Mouse (Mus musculus) midbrain, embryonic 16.5 days (tissue): ENCODE measurements around the gene Kcnc1. TPM values are rescaled to one million over a fixed set of nuclear protein-coding genes. Genes with fewer than 3 reads are reported as not detected.
A peak's percentile ranks its signal among the peaks of the same experiment; 100 is the strongest.

ENCODE experiments used
- ATAC-seq: fragments of 200-750 bp; cut with Nextera tagmentation; 2 replicates; pipeline ENCODE4 v1.8.0; 2017; ENCODE audit warnings: moderate TSS enrichment
- H3K27ac ChIP-seq: fragments of 300-500 bp; sonication (generic); 2 replicates; pipeline ENCODE4 v1.5.1; 2014; ENCODE audit warnings: mild to moderate bottlenecking, low read length, mixed read lengths
- H3K27me3 ChIP-seq: fragments of 300-500 bp; sonication (generic); 2 replicates; pipeline ENCODE4 v1.6.1; 2014; ENCODE audit warnings: low read depth, low read length, mixed read lengths; ENCODE audit not compliant: control insufficient read depth, insufficient read depth
- H3K36me3 ChIP-seq: fragments of 300-500 bp; sonication (generic); 2 replicates; pipeline ENCODE4 v1.6.1; 2014; ENCODE audit warnings: mild to moderate bottlenecking, low read length, moderate library complexity, mixed read lengths; ENCODE audit not compliant: control insufficient read depth, insufficient read depth
- H3K4me1 ChIP-seq: fragments of 300-500 bp; sonication (generic); 2 replicates; pipeline ENCODE4 v1.6.1; 2014; ENCODE audit warnings: mild to moderate bottlenecking, low read length, mixed read lengths; ENCODE audit not compliant: control insufficient read depth, insufficient read depth
- H3K4me2 ChIP-seq: fragments of 300-500 bp; sonication (generic); 2 replicates; pipeline ENCODE4 v1.6.1; 2014; ENCODE audit warnings: mild to moderate bottlenecking, low read length, mixed read lengths
- H3K4me3 ChIP-seq: fragments of 300-500 bp; sonication (generic); 2 replicates; pipeline ENCODE4 v1.5.1; 2014; ENCODE audit warnings: low read depth, mild to moderate bottlenecking, low read length, moderate library complexity, mixed read lengths
- H3K9ac ChIP-seq: fragments of 300-500 bp; sonication (generic); 2 replicates; pipeline ENCODE4 v1.6.1; 2014; ENCODE audit warnings: low read depth, low read length, mixed read lengths
- H3K9me3 ChIP-seq: fragments of 300-500 bp; sonication (generic); replicated peaks from 2 replicates; pipeline ENCODE4 v1.6.1; 2014; ENCODE audit warnings: mild to moderate bottlenecking, low read length, mixed read lengths; ENCODE audit not compliant: control insufficient read depth, poor library complexity, severe bottlenecking
- WGBS: fragments of 180-500 bp; shearing (Covaris S2); extraction: QIAGEN DNeasy Blood & Tissue Kit; methylation state at CpG from one replicate; pipeline ENCODE4 v1.1.7; 2014; 5-methylcytosine and 5-hydroxymethylcytosine counted together
- polyA plus RNA-seq: library from polyadenylated mRNA; unstranded; fragments of >200 nt; fragmentation: Nextera tagmentation; extraction: Ambion mirVana; gene quantifications from 2 replicates; pipeline ENCODE4 v1.2.1, GENCODE M21; 2015

The Kcnc1 gene
- 10.1 and 11.4 TPM in 2 replicates for polyA plus RNA-seq

- peak; percentile 75 for ATAC-seq
- H3K4me3 ChIP-seq: peak within 1 kb of the TSS; percentile 92
- H3K36me3 ChIP-seq: no peaks in the 10 kb centered on the region
- H3K9ac ChIP-seq: peak within 1 kb of the TSS; percentile 98
- H3K27me3 ChIP-seq: peaks cover 9% of the 10 kb centered on the region
- no peaks in the 10 kb centered on the region for H3K9me3 ChIP-seq
- under 1% methylated on average over 43 of the region's 93 CpGs for WGBS
- H3K4me1 ChIP-seq: peaks cover 35% of the 10 kb centered on the region
- peak within 1 kb of the TSS; percentile 89 for H3K27ac ChIP-seq
- H3K4me2 ChIP-seq: peak within 1 kb of the TSS; percentile 91
These were observed at the start of gene Kcnc1 for GRCm38 (mm10) chr7:46396231-46396927. Kcnc1 (plus strand) TSS chr7:46396497.

GRCm38 (mm10) chr7:46347692-46348091, 48.6 kb upstream of the Kcnc1 start:
- H3K27me3 ChIP-seq: peaks cover 25% of the 10 kb centered on the region
- H3K4me2 ChIP-seq: no peak overlapping the region
- no peak overlapping the region for H3K27ac ChIP-seq
- no peak overlapping the region for H3K9ac ChIP-seq
- ATAC-seq: no peak
- peaks cover 4% of the 10 kb centered on the region; the same call in 1 of the 2 replicates for H3K4me1 ChIP-seq
- H3K4me3 ChIP-seq: no peak overlapping the region
- 70% methylated on average over 4 of the region's 4 CpGs for WGBS
- H3K9me3 ChIP-seq: no peaks in the 10 kb centered on the region
- no peaks in the 10 kb centered on the region for H3K36me3 ChIP-seq

- no peaks in the 10 kb centered on the region for H3K9me3 ChIP-seq
- H3K36me3 ChIP-seq: no peaks in the 10 kb centered on the region
- H3K27me3 ChIP-seq: peaks cover 25% of the 10 kb centered on the region
- H3K4me3 ChIP-seq: peak overlapping the region; percentile 31
- peaks cover 4% of the 10 kb centered on the region; the same call in 1 of the 2 replicates for H3K4me1 ChIP-seq
- H3K4me2 ChIP-seq: peak overlapping the region; percentile 57
- under 1% methylated on average over 32 of the region's 36 CpGs for WGBS
- peak overlapping the region; percentile 53 for H3K9ac ChIP-seq
- ATAC-seq: peak; percentile 25; the same call in 1 of the 2 replicates
- no peak overlapping the region for H3K27ac ChIP-seq
These were observed 47.5 kb upstream of the Kcnc1 start for GRCm38 (mm10) chr7:46348813-46349212.

- Histone ChIP-seq H3K4me3 (no peak overlapping the region), H3K4me2 (no peak overlapping the region), H3K36me3 (no peaks in the 10 kb centered on the region), H3K9me3 (no peaks in the 10 kb centered on the region), H3K4me1 (peaks cover 4% of the 10 kb centered on the region; the same call in 1 of the 2 replicates), H3K27me3 (peaks cover 25% of the 10 kb centered on the region), H3K27ac (no peak overlapping the region), H3K9ac (no peak overlapping the region)
- WGBS: 51% methylated on average over 9 of the region's 9 CpGs
- ATAC-seq: no peak
These were observed 46.1 kb upstream of the Kcnc1 start for GRCm38 (mm10) chr7:46350119-46350702.

- H3K9ac ChIP-seq: no peak overlapping the region
- no peak overlapping the region for H3K4me2 ChIP-seq
- H3K27ac ChIP-seq: no peak overlapping the region
- H3K27me3 ChIP-seq: peaks cover 17% of the 10 kb centered on the region
- 73% methylated on average over 2 of the region's 2 CpGs for WGBS
- ATAC-seq: no peak
- H3K4me1 ChIP-seq: peaks cover 4% of the 10 kb centered on the region; the same call in 1 of the 2 replicates
- H3K9me3 ChIP-seq: no peaks in the 10 kb centered on the region
- no peaks in the 10 kb centered on the region for H3K36me3 ChIP-seq
- H3K4me3 ChIP-seq: no peak overlapping the region
These were observed 43.5 kb upstream of the Kcnc1 start for GRCm38 (mm10) chr7:46352748-46353147.

GRCm38 (mm10) chr7:46353216-46353615, 43.1 kb upstream of the Kcnc1 start:
- no peak for ATAC-seq
- H3K9me3 ChIP-seq: no peaks in the 10 kb centered on the region
- 51% methylated on average over 8 of the region's 8 CpGs for WGBS

GRCm38 (mm10) chr7:46353875-46354274, 42.4 kb upstream of the Kcnc1 start:
- Histone ChIP-seq H3K36me3 (no peaks in the 10 kb centered on the region), H3K27ac (no peak overlapping the region), H3K4me3 (no peak overlapping the region), H3K27me3 (peaks cover 12% of the 10 kb centered on the region), H3K9me3 (no peaks in the 10 kb centered on the region), H3K4me2 (no peak overlapping the region), H3K4me1 (peaks cover 2% of the 10 kb centered on the region; the same call in 1 of the 2 replicates), H3K9ac (no peak overlapping the region)
- no peak for ATAC-seq
- WGBS: 81% methylated on average over 4 of the region's 4 CpGs

More at GRCm38 (mm10) chr7:46353216-46353615, 43.1 kb upstream of the Kcnc1 start:
- no peaks in the 10 kb centered on the region for H3K36me3 ChIP-seq
- H3K4me2 ChIP-seq: no peak overlapping the region
- H3K4me3 ChIP-seq: no peak overlapping the region
- H3K9ac ChIP-seq: no peak overlapping the region
- H3K4me1 ChIP-seq: peaks cover 4% of the 10 kb centered on the region; the same call in 1 of the 2 replicates
- peaks cover 12% of the 10 kb centered on the region for H3K27me3 ChIP-seq
- no peak overlapping the region for H3K27ac ChIP-seq

GRCm38 (mm10) chr7:46361776-46362175, 34.5 kb upstream of the Kcnc1 start:
- Histone ChIP-seq H3K27me3 (no peaks in the 10 kb centered on the region; the same call in 1 of the 2 replicates), H3K4me3 (no peak overlapping the region)
- no peak for ATAC-seq

GRCm38 (mm10) chr7:46364154-46364553, 32.1 kb upstream of the Kcnc1 start:
- Histone ChIP-seq H3K4me1 (no peaks in the 10 kb centered on the region), H3K4me3 (no peak overlapping the region), H3K27me3 (no peaks in the 10 kb centered on the region; the same call in 1 of the 2 replicates), H3K4me2 (no peak overlapping the region), H3K9me3 (no peaks in the 10 kb centered on the region), H3K27ac (no peak overlapping the region), H3K9ac (no peak overlapping the region), H3K36me3 (no peaks in the 10 kb centered on the region)
- WGBS: 48% methylated on average over 5 of the region's 5 CpGs
- no peak for ATAC-seq

More at GRCm38 (mm10) chr7:46361776-46362175, 34.5 kb upstream of the Kcnc1 start:
- Histone ChIP-seq H3K36me3 (no peaks in the 10 kb centered on the region), H3K9ac (no peak overlapping the region), H3K9me3 (no peaks in the 10 kb centered on the region), H3K4me1 (no peaks in the 10 kb centered on the region), H3K27ac (no peak overlapping the region), H3K4me2 (no peak overlapping the region)
